Mouse (Mus musculus) heart, adult 11 months (tissue): ENCODE results near the gene Ptch2.

ENCODE experiments used
- DNase-seq: peaks from one replicate; pipeline ENCODE4 v3.0.0; 2022

Ptch2 gene

GRCm38 (mm10) chr4:117155792-117156355, 60.0 kb downstream of the Ptch2 start, which contains the start of gene Rps8:
Rps8 (minus strand) TSS chr4:117156243.
- peak; percentile 99 for DNase-seq

- DNase-seq, result no peak
Observed at GRCm38 (mm10) chr4:117156372-117156771, 60.5 kb downstream of the Ptch2 start.

GRCm38 (mm10) chr4:117159666-117160065, 63.8 kb downstream of the Ptch2 start:
- DNase-seq, result no peak

- no peak for DNase-seq
Observed at GRCm38 (mm10) chr4:117161183-117161582, 65.3 kb downstream of the Ptch2 start.
